Mouse (Mus musculus) neural tube, embryonic 14.5 days (tissue): ENCODE results near the gene Itga1. TPM values are rescaled to one million over a fixed set of nuclear protein-coding genes. Genes with fewer than 3 reads are reported as not detected.

ENCODE experiments used
- ATAC-seq: fragments of 200-750 bp; cut with Nextera tagmentation; 2 replicates; pipeline ENCODE4 v1.8.0; 2017; ENCODE audit warnings: low read depth, mild to moderate bottlenecking, moderate TSS enrichment, moderate library complexity
- H3K27ac ChIP-seq: fragments of 300-500 bp; sonication (generic); 2 replicates; pipeline ENCODE4 v1.5.1; 2014; ENCODE audit warnings: low read depth, mild to moderate bottlenecking, control low read depth, low read length, moderate library complexity, mixed read lengths
- H3K27me3 ChIP-seq: fragments of 300-500 bp; sonication (generic); 2 replicates; pipeline ENCODE4 v1.6.1; 2014; ENCODE audit warnings: low read length; ENCODE audit not compliant: control insufficient read depth, insufficient read depth
- H3K36me3 ChIP-seq: fragments of 300-500 bp; sonication (generic); 2 replicates; pipeline ENCODE4 v1.6.1; 2014; ENCODE audit warnings: low read length, mixed read lengths; ENCODE audit not compliant: control insufficient read depth, insufficient read depth
- H3K4me1 ChIP-seq: fragments of 300-500 bp; sonication (generic); 2 replicates; pipeline ENCODE4 v1.6.1; 2014; ENCODE audit warnings: low read length; ENCODE audit not compliant: control insufficient read depth, insufficient read depth
- H3K4me2 ChIP-seq: fragments of 300-500 bp; sonication (generic); 2 replicates; pipeline ENCODE4 v1.6.1; 2014; ENCODE audit warnings: mild to moderate bottlenecking, low read depth, low read length, control low read depth
- H3K4me3 ChIP-seq: fragments of 300-500 bp; sonication (generic); 2 replicates; pipeline ENCODE4 v1.5.1; 2014; ENCODE audit warnings: low read depth, low read length, control low read depth, mixed read lengths
- H3K9ac ChIP-seq: fragments of 300-500 bp; sonication (generic); replicated peaks from 2 replicates; pipeline ENCODE4 v1.6.1; 2014; ENCODE audit warnings: low read depth, mild to moderate bottlenecking, control low read depth, low read length, mixed read lengths
- H3K9me3 ChIP-seq: fragments of 300-500 bp; sonication (generic); 2 replicates; pipeline ENCODE4 v1.6.1; 2016; ENCODE audit warnings: low read length; ENCODE audit not compliant: control insufficient read depth
- WGBS: fragments of 180-500 bp; shearing (Covaris S2); extraction: QIAGEN DNeasy Blood & Tissue Kit; methylation state at CpG from one replicate; pipeline ENCODE4 v1.1.7; 2014; 5-methylcytosine and 5-hydroxymethylcytosine counted together
- polyA plus RNA-seq: library from polyadenylated mRNA; unstranded; fragments of >200 nt; fragmentation: Nextera tagmentation; extraction: Ambion mirVana; gene quantifications from 2 replicates; pipeline ENCODE4 v1.2.1, GENCODE M21; 2014

The Itga1 gene
- polyA plus RNA-seq, 1 experiment from 2014 or later: 4.6 TPM

GRCm38 (mm10) chr13:115130035-115130434 lies 28.3 kb upstream of the Itga1 start:
- H3K4me1 ChIP-seq: no peaks in the 10 kb centered on the region
- no peak overlapping the region for H3K4me2 ChIP-seq
- no peak overlapping the region for H3K4me3 ChIP-seq
- ATAC-seq: no peak
- no peaks in the 10 kb centered on the region for H3K36me3 ChIP-seq
- no peak overlapping the region for H3K27ac ChIP-seq
- H3K9ac ChIP-seq: no peak overlapping the region
- WGBS: 93% methylated on average over 2 of the region's 2 CpGs
- no peaks in the 10 kb centered on the region for H3K27me3 ChIP-seq
- no peaks in the 10 kb centered on the region for H3K9me3 ChIP-seq

DNA sequence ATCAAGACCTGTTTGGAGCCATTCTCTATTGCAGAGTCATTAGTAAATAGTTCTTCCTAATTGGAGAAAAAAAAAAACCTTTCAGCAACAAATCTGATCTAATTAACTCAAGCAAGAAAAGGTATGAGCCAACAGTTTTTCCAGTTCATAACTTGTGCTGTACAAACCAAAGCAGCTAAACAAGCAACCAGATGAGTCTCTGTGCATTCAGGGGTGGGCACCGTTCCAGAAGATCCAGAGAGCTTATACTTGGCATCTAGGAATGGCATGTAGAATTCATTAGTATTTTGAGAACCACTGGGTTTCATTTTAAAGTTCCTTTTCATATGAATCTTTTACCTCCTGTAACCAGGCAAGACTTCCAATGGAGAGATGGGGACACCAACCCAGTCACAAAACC lies 26.1 kb upstream of the Itga1 start:
- 93% methylated on average over 1 of the region's 1 CpGs for WGBS
- Histone ChIP-seq H3K27ac (no peak overlapping the region), H3K9ac (no peak overlapping the region), H3K36me3 (no peaks in the 10 kb centered on the region), H3K4me3 (no peak overlapping the region), H3K9me3 (no peaks in the 10 kb centered on the region), H3K4me2 (no peak overlapping the region), H3K4me1 (no peaks in the 10 kb centered on the region), H3K27me3 (no peaks in the 10 kb centered on the region)
- no peak for ATAC-seq

DNA sequence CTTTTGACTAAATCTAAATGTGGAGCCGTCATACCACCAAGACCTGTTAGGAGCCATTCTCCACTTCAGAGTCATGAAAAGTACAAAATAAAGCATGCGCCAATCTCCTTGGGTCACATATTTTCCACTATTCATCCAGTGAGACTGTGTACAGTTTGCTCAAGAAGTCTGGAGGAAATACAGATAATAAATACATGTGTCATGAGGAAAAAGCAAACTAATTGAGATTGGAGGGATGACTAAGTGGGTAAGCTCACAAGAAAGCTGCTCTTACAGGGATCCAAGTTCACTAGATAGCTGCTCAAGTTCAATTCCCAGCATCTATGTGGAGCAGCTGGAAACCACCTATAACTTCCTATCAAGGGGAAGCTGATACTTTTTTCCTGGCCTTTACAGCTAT lies 24.8 kb upstream of the Itga1 start:
- no peak overlapping the region for H3K27ac ChIP-seq
- no peaks in the 10 kb centered on the region for H3K9me3 ChIP-seq
- H3K27me3 ChIP-seq: no peaks in the 10 kb centered on the region
- no peak overlapping the region for H3K4me3 ChIP-seq
- no peaks in the 10 kb centered on the region for H3K36me3 ChIP-seq
- no peaks in the 10 kb centered on the region for H3K4me1 ChIP-seq
- no peak overlapping the region for H3K4me2 ChIP-seq
- WGBS: 98% methylated on average over 2 of the region's 2 CpGs
- no peak for ATAC-seq
- no peak overlapping the region for H3K9ac ChIP-seq

DNA sequence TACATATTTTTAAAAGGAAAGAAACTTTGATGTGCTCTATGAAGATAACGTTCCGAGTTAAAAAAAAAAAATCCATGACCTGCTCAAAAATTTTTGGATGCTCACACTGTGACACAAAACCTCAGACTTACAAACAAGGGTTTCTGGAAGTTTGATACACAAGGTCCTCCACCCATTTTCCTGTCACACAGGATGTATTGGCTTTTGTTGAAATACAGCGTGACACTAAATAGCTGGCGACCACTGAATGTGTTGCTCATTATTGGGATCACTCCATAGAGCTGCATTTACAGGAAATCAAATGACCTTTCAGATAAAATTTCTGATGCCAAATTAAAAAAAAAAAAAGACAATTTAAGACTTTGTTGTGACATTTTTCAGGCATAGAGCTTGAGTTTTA lies 23.4 kb upstream of the Itga1 start:
- Histone ChIP-seq H3K4me3 (no peak overlapping the region), H3K9me3 (no peaks in the 10 kb centered on the region), H3K9ac (no peak overlapping the region), H3K27me3 (no peaks in the 10 kb centered on the region), H3K36me3 (no peaks in the 10 kb centered on the region), H3K4me1 (no peaks in the 10 kb centered on the region), H3K4me2 (no peak overlapping the region), H3K27ac (no peak overlapping the region)
- ATAC-seq: no peak
- 91% methylated on average over 4 of the region's 4 CpGs for WGBS

- Histone ChIP-seq H3K36me3 (no peaks in the 10 kb centered on the region), H3K27ac (no peak overlapping the region), H3K9ac (no peak overlapping the region), H3K4me2 (no peak overlapping the region), H3K9me3 (no peaks in the 10 kb centered on the region), H3K4me1 (no peaks in the 10 kb centered on the region), H3K4me3 (no peak overlapping the region), H3K27me3 (no peaks in the 10 kb centered on the region)
- ATAC-seq: no peak
- WGBS: 86% methylated on average over 1 of the region's 1 CpGs
Observed at GRCm38 (mm10) chr13:115124521-115124920, 22.8 kb upstream of the Itga1 start.

GRCm38 (mm10) chr13:115118756-115119155 lies 17.0 kb upstream of the Itga1 start:
- no peaks in the 10 kb centered on the region for H3K36me3 ChIP-seq
- 62% methylated on average over 5 of the region's 5 CpGs for WGBS
- H3K9ac ChIP-seq: no peak overlapping the region
- no peak overlapping the region for H3K4me3 ChIP-seq
- no peak for ATAC-seq
- H3K9me3 ChIP-seq: no peaks in the 10 kb centered on the region
- H3K4me1 ChIP-seq: no peaks in the 10 kb centered on the region
- H3K27ac ChIP-seq: no peak overlapping the region
- H3K4me2 ChIP-seq: no peak overlapping the region
- H3K27me3 ChIP-seq: no peaks in the 10 kb centered on the region

DNA sequence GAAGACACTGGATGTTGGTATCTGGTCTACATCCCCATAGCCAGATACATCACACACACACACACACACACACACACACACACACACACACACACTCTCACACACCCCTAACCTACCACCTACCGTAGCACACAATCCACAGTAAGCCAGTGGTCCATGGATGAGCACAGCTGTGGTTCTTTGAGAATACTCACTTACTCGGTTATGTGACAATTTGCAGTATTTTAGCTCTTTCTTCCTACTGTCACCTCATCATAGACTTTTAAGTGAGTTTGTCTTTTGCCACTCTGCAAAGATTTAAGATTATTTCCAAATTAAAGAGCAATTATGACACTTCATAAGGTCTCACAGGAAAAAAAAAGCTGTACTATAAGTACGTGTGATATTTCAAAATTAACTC lies 16.4 kb upstream of the Itga1 start:
- no peaks in the 10 kb centered on the region for H3K9me3 ChIP-seq
- no peak overlapping the region for H3K4me2 ChIP-seq
- 94% methylated on average over 3 of the region's 3 CpGs for WGBS
- no peaks in the 10 kb centered on the region for H3K4me1 ChIP-seq
- H3K27ac ChIP-seq: no peak overlapping the region
- ATAC-seq: no peak
- H3K9ac ChIP-seq: no peak overlapping the region
- no peaks in the 10 kb centered on the region for H3K36me3 ChIP-seq
- H3K27me3 ChIP-seq: no peaks in the 10 kb centered on the region
- no peak overlapping the region for H3K4me3 ChIP-seq

DNA sequence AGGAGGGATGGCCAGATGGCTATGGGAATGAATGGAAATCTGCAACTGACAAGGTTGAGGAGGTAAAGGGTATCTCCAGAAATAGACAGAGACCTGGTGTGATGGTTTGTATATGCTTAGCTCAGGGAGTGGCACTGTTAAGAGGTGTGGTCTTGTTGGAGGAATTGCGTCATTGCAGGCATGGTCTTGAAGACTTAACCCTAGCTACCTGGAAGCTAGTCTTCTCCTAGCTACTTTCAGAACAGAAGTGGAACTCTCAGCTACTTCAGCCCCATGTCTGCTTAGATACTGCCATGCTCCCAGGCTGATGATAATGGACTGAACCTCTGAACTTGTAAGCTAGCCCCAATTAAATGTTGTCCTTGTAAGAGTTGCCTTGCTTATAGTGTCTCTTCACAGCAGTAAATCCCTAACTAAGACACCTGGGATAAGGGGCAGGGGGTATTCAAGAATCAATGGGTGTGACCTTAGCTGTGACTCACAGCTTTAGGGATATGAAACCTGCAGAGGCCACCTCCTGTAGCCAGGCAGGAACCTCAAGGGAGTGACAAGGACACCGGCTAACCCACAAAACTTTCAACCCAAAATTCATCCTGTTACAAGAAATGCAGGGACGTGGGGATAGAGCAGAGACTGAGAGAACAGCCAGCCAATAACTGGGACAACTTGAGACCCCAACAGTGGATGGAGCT lies 15.3 kb upstream of the Itga1 start:
- Histone ChIP-seq H3K9me3 (no peaks in the 10 kb centered on the region), H3K27ac (no peak overlapping the region), H3K4me1 (no peaks in the 10 kb centered on the region), H3K9ac (no peak overlapping the region), H3K36me3 (no peaks in the 10 kb centered on the region), H3K4me2 (no peak overlapping the region), H3K27me3 (no peaks in the 10 kb centered on the region), H3K4me3 (no peak overlapping the region)
- ATAC-seq: no peak
- WGBS: 89% methylated on average over 3 of the region's 3 CpGs

DNA sequence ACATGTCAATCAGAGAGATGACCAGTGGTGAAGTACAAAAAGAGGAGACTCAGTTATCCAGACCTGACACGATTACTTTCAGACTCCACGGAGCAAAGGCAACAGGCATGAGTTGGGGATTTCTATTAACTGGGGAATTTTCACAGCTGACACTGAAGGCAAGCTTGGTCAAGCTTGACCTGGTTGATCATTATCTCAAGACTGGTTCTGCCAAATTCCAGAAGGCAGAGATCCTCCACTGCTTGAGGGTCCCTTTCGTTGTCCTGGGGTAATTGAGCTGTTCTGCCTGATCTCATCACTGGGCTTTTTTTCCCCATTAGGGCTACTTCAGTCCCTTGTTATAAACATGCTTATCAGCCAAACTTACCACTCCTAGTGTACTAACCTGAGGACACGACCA lies 7.9 kb upstream of the Itga1 start:
- Histone ChIP-seq H3K4me2 (no peak overlapping the region), H3K27me3 (no peaks in the 10 kb centered on the region), H3K4me3 (no peak overlapping the region), H3K27ac (no peak overlapping the region), H3K36me3 (no peaks in the 10 kb centered on the region), H3K4me1 (no peaks in the 10 kb centered on the region), H3K9ac (no peak overlapping the region), H3K9me3 (no peaks in the 10 kb centered on the region)
- WGBS: 91% methylated on average over 4 of the region's 4 CpGs
- no peak for ATAC-seq
